Mouse (Mus musculus) thymus, adult 2 months (tissue): ENCODE results near the gene Rptor.

Source experiments
- CTCF ChIP-seq: fragments of 200-500 bp; IDR thresholded peaks from 2 replicates; pipeline ENCODE4 v1.5.1; 2012; ENCODE audit warnings: mild to moderate bottlenecking, control low read depth, low read length, moderate library complexity, borderline replicate concordance; ENCODE audit not compliant: control insufficient read depth, poor library complexity, insufficient read depth; ENCODE audit errors: extremely low read depth
- POLR2A ChIP-seq: fragments of 200-500 bp; IDR thresholded peaks from 2 replicates; pipeline ENCODE4 v1.6.1; 2012; ENCODE audit warnings: mild to moderate bottlenecking, low read length, control low read depth, moderate library complexity; ENCODE audit not compliant: control insufficient read depth, poor library complexity, insufficient read depth; ENCODE audit errors: extremely low read depth

- no peak for TF ChIP-seq CTCF
- TF ChIP-seq POLR2A: no peak
Observed at GRCm38 (mm10) chr11:119732362-119732761, 129.7 kb downstream of the Rptor start.
